Mouse (Mus musculus): ENCODE measurements at regions not wholly inside any gene's neighbourhood (a gene's known extent, or its start where the extent isn't known, plus 50 kb on each side); places are given as distances from the start of the nearest gene placed in this dataset.

DNA sequence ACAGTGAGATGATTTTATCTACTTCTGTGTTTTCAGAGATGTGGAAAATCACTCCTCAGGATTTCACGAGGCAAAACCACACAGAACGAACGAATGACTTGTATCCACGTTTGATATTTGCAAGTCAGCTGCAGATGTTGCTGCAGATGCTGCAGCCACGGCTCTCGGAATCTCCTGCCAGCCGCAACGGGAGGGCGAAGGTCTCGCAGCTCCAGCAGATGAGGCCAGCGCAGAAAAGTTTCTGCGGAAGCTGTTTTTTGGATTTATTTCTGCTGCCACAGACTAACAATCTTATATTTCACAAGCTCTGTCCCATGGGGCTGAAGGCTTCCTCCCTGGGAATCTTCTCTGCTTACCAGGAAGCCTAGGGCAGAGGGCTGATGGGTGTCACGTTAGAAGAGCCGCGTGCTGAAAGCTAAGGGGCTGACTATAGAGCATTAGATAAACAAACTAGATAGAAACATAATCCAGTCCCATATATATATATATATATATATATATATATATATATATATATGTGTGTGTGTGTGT is 61.5 kb upstream of the Igfbp7 start:
- no peak for TF ChIP-seq POLR2A (IDR thresholded peaks at IDR 0.05; ENCODE audit: borderline replicate concordance, low read depth, low read length)
- TF ChIP-seq CTCF (IDR thresholded peaks at IDR 0.05; ENCODE audit: low read depth, low read length): no peak
